Mouse (Mus musculus) adrenal gland, adult 18-20 months (tissue): ENCODE results near the gene Usp8. TPM values are rescaled to one million over a fixed set of nuclear protein-coding genes. Genes with fewer than 3 reads are reported as not detected.

Experiments
- DNase-seq, 2 experiments: peaks; one replicate each; pipeline ENCODE4 v3.0.0; 2021 to 2022; ENCODE audit warnings: low spot score in 2 of 2
- total RNA-seq, 2 experiments: library from RNA; stranded (reverse); gene quantifications; 1 replicate in 1 of 2; 2 replicates in 1 of 2; pipeline ENCODE4 v1.2.3; 2021

The Usp8 gene
- total RNA-seq, 2 experiments from 2014 or later, result 67.4 to 77.4 TPM

DNA sequence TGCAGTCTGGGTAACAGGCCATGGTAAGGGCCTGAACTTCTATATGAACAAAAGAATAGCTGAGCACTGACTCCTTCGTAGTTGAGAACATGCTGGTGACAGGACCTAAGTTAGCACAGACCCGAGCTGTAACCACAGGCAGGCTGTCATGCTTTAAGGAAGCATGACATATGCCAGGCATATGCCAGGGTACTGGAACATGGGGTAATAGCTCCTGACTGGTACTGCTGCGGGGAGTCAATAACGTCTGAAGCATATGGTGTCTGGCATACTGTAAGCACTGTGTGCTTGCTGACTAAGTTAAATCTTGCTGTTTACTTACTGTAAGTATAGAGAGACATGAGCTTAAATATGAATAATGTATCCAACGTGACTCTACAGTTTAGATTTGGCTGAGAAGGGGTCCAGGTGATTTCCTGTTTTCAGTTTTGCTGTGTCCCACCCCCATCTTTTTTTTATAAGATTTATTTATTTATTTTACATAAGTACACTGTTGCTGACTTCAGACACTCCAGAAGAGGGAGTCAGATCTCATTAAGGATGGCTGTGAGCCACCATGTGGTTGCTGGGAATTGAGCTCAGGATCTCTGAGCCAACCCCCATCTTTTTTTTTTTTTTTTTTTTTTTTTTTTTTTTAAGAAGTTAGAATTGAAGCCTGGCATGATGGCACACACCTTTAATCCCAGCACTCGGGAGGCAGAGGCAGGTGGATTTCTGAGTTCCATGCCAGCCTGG lies 28.4 kb downstream of the Usp8 start:
- DNase-seq, result no peak

DNA sequence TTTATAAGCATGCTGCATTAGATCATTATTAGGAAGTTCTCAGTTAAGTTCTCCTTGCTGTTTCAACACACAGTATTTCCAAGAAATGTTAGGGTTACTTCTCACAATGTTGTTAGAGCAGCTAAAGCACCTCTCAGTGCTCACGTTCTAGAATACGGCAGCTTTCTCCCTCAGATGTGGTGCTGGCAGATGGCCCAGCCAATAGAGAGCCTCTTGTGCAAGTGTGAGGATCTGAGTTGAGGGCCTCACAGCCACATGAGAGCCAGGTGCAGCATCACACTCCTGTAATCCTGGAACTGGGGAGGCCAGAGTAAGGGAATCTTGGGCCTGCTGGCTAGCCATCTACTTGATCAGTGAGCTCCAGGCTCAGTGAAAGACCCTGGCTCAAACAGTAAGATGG lies 33.2 kb downstream of the Usp8 start:
- no peak for DNase-seq

DNA sequence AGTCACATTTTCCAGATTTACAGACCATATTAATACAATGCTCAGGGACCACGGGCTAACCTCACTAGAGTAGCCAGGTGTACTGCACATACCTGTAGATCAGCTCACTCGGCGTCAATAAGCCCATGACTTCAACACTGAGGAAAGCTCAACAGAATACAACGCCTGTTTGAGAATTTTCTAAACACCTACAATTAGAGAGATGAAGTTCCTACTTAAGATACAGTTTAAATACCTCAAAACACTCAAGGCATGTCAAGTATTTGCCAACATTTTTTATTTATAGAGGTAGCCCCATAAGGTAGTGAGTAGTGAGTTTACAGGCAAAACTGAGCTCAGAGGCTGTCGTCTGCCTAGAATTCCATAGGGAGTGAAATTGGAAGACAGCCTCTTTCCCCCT lies 36.3 kb downstream of the Usp8 start:
- no peak for DNase-seq

DNA sequence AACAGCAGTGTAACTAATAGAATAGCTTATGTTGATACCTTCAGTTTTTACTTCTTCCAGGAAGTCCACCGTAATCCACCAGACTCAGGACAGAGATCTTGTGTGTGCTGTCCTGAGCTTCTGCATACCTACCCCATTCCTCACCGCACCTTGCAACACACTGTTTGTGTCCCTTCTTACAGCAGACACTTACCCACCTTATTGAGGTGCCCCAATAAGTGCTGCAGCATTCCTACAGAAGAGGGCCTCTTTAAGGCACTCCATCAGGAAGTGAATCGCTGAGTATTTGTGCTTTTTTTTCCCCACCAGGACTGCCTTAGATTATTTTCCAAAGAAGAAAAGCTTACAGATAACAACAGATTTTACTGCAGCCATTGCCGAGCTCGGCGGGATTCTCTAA lies 48.5 kb downstream of the Usp8 start:
- no peak for DNase-seq

DNA sequence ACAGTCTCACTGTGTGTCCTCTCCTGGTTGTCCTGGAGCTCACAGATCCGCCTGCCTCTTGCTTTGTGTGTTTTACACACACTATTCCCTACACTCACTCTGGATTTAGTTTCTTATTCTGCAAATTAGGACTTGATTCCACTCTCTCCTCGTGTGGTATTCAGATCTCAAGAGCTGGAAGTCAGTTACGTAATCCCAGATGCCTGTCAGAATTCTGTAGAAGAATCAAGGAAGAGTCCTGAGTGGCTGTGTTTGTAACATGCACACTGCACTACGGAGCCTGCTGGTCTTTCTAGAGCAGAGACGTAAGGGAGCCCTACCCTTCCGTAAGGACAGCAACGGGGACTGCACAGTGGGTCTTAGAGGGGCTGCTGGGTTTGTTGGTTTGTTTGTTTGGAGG lies 52.2 kb downstream of the Usp8 start:
- no peak for DNase-seq

DNA sequence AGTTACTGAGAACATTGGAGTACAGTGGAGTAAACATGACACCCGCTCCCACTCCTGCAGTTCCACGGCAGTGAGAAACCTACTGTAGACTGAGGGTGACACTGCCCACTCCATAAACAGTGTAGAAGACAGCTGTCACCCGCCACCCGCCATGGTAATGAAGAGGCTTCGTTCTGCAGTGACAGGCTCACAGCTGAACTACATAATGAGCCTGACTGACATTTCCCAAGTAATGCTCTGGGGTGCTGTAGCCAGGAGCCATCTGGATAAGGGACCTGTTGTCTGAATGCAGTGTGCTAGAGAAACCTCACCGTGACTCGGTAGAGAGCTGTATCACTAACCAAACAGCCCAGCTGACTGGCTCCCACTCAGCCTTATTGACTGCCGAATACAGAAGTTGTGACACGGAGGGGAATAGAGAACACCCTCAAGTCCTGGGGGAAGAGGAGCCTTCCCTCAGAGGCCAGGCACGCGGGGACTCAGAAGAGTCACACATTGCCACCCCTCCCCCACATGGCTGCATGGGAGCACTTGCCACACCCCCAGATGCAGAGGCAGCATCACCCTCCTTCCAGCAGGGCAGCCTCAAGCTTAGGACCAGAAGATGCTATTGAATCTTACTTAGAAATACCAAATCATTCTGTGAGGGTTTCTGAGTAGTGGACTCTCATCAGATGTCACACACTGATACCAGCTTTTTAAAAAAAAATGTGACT lies 58.9 kb downstream of the Usp8 start:
- DNase-seq, result no peak

DNA sequence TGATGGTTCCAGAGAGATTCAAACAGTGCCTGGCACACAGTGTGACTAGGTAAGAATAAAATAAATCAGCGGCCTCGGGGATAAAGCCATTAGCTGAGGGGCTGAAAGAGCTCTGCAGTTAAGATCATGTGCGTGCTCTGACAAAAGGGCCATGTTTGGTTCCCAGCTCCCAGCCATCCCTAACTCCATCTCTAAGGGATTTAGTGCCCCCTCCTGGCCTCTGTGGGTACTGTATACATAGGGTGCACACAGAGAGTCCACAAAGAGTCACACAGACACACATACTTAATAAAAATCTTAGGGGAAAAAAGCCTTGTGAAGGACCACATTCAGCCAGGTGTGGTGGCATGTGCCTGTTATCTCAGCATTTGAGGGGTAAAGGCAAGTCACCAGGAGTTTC lies 60.5 kb downstream of the Usp8 start:
- DNase-seq, result no peak

GRCm38 (mm10) chr2:126768194-126768593 lies 61.1 kb downstream of the Usp8 start:
- DNase-seq, result no peak

- no peak for DNase-seq
Measured at GRCm38 (mm10) chr2:126769431-126770181, 62.5 kb downstream of the Usp8 start.

DNA sequence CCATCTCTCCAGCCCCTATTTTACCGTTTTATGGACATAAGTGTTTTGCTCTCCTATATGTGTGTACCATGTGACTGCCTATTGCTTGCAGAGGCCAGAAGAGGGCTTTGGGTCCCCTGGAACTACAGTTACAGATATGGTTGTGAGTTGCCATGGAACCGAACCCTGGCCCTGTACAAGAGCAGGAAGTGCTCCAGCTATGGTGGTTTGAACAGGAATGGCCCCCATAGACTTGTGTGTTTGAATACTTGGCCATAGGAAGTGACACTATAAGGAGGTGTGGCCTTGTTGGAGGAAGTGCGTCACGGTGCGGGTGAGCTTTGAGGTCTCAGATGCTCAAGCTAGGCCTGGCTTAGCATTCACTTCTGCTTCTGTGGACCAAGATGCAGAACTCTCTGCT lies 65.1 kb downstream of the Usp8 start:
- DNase-seq, result no peak

DNA sequence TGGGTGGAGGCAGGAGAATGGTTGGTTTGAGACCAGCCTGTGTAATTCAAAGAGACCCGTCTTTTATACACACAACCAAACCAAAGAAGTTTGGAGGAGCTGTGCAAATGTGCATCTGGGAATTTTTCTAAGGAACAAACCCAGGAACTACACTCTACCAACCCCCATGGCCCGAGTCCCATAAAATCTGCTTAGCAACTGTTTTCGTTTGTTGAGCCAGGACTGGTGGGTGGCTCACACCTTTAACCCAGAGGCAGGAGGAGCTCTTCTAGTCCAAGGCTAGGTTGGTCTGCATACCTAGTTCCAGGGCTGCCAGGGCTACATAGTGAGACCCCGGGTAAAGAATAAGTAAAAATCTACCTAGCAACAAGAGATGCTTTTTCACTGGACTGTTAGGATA lies 68.8 kb downstream of the Usp8 start:
- no peak for DNase-seq

DNA sequence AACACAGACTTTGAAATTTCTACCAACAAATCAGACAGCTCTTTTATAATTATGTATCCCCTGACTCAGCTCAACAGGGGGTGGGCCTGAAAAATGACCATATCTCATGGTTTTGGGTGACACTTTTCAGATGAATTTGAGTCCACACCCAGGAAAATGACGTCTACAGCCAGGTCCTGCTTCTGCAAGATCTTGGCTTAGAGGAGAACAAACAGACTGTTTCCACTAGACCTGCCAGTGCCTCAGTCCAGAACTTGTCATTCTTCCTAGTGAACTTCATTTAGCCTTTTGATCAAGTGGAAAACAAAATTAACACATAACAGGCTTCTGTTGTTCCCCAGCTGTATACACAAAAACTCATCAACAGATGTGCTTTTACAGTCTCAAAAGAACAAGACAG lies 69.3 kb downstream of the Usp8 start:
- DNase-seq, result no peak

- no peak for DNase-seq
Measured at GRCm38 (mm10) chr2:126778806-126779205, 71.7 kb downstream of the Usp8 start.

DNA sequence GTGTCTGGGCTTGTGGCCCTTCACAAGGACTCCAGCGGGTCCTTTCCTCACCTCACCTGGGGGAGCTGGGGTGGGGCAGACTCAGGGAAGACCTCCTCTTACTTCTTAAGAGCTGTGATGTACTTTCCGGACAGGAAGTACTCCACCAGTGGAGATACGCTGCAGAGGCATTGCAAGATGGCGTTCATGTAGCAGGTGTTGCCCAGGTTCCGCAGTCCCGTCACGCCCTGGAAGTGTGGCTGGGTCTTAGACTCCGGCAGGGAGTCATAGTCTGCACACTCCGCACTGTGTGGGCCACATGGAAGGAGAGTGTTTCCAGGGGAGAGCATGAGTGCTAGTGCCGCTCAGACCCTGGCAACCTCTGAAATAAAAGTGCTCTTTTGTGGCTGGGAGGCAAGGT lies 73.2 kb downstream of the Usp8 start:
- DNase-seq, result no peak

GRCm38 (mm10) chr2:126781478-126781877 lies 74.3 kb downstream of the Usp8 start:
- DNase-seq, result no peak

GRCm38 (mm10) chr2:126782433-126782832 lies 75.3 kb downstream of the Usp8 start:
- no peak for DNase-seq

- DNase-seq, result no peak
Measured at GRCm38 (mm10) chr2:126783370-126783769, 76.2 kb downstream of the Usp8 start, which contains the start of gene Usp50. TSS of gene Usp50 (minus strand) at chr2:126783470.

DNA sequence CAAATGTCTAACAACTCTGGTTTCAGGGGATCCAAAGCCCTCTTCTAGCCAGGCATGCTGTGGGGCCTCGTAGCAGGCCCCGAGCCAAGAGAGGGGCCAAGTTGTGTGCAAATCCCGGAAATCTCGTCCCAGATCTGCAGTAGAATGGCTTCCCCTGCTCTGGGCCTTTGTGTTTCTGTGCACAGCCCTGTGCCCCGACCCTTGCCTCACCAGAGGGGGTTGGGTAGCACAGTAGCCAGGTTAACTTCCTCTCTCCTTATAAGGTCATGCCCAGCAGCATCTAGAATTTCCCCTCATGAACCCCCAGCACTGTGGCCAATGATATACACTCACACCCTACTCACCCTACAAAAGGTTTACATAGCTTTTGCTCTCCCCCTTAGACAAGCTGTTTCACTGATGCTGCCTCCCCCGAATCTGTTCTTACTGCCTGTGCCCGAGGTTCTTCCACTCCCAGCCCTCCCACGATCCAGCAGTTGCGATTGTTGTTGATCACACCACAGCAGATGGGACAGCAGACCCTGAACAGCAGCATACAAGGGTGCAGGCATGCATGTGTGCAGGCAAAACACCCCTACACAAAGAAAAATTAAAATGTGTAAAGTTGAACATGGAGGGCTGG lies 80.7 kb downstream of the Usp8 start:
- no peak for DNase-seq

DNA sequence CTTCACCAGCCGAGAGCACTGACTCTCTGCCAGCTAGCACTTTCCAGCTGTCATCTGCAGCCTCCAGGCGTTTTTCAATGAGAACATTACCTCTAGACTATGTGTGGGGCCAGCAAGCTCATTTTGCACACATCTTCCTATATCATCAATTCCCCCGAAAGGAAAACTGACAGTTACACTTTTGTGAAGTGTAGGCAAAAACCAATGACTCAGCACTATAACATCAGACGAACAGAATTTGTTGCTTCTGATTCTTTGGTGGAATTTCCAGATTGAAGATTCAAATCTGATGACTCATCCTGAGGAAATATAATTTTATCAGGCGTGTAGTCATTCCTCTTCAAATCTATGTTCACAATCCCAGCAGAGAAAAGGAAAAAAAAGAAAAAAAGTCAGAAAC lies 85.5 kb downstream of the Usp8 start:
- DNase-seq, result no peak

GRCm38 (mm10) chr2:126795708-126796107 lies 88.6 kb downstream of the Usp8 start:
- no peak for DNase-seq

GRCm38 (mm10) chr2:126798455-126798854 lies 91.3 kb downstream of the Usp8 start:
- no peak for DNase-seq

GRCm38 (mm10) chr2:126801980-126802379 lies 94.9 kb downstream of the Usp8 start:
- no peak for DNase-seq
